28 mouse cellular contexts compared by ENCODE assay signal in the genomic region with DNA sequence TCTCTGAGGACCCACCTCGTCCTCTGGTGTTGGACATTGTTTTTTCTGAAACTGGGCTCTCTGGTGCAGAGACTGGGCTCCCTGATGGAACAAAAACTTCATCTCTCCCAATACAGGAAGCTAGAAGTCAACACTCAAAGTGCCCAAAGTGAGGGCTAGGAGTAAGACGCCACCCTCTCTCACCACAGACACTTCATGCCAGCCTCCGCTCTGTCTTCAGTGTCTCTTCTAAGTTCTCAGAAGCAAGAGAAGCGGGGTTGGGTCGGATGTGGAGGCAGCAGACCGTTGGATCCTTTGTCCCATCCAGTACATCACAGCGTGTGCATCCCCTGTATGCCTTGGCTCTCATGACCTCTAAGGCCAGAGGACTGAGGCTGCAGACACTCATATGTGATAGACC. TPM values are rescaled to one million over a fixed set of nuclear protein-coding genes. Genes with fewer than 3 reads are reported as not detected.
DNase-seq lines count a peak whose midpoint lies in the region; ATAC-seq lines count a peak whose summit lies in the region.
"Had no signal": no experiment of that assay in that cellular context is flagged by ENCODE, and none has a peak within 500 bp of the region (broad histone marks: within the 10 kb centered on the region; RNA-seq: fewer than 3 reads in every experiment).

No protein-coding gene starts in this region.

- no peaks in the 10 kb centered on the region for H3K36me3 ChIP-seq in midbrain, embryonic 10.5 days
- H3K36me3 ChIP-seq in midbrain, embryonic 13.5 days = no peaks in the 10 kb centered on the region
- H3K36me3 ChIP-seq: heart, embryonic 13.5 days; hindbrain, embryonic 13.5 days; limb, embryonic 15.5 days; liver, embryonic 15.5 days; lung, embryonic 15.5 days; midbrain, embryonic 15.5 days; neural tube, embryonic 13.5 days had no signal

- 0 out of 2 replicates have a peak, but pooled peaks cover 9% of the 10 kb centered on the region for H3K27me3 ChIP-seq in midbrain, embryonic 10.5 days (ENCODE audit: low read depth, poor library complexity, severe bottlenecking)
- H3K27me3 ChIP-seq in midbrain, embryonic 13.5 days = no peaks in the 10 kb centered on the region
- H3K27me3 ChIP-seq: hindbrain, embryonic 13.5 days; limb, embryonic 15.5 days; liver, embryonic 15.5 days; lung, embryonic 15.5 days; midbrain, embryonic 15.5 days; neural tube, embryonic 13.5 days had no signal

- H3K4me1 ChIP-seq in midbrain, embryonic 10.5 days = peaks cover 99% of the 10 kb centered on the region
- H3K4me1 ChIP-seq in midbrain, embryonic 13.5 days (replicated peaks) = peaks cover 60% of the 10 kb centered on the region

- no peak for ATAC-seq in midbrain, embryonic 13.5 days
- peak; percentile 31 for ATAC-seq in CD4-positive, CD25-positive, alpha-beta regulatory T cell, adult 4 months
- peak; percentile 44 for ATAC-seq in activated CD4-positive, CD25-positive, alpha-beta regulatory T cell, adult 4 months
- ATAC-seq: midbrain, embryonic 15.5 days had no signal

- 74% methylated on average over 7 of the region's 7 CpGs for WGBS in midbrain, embryonic 10.5 days
- 80% methylated on average over 7 of the region's 7 CpGs for WGBS in midbrain, embryonic 13.5 days

- peak overlapping the region; percentile 65 for H3K27ac ChIP-seq in midbrain, embryonic 10.5 days (replicated peaks)
- no peak overlapping the region for H3K27ac ChIP-seq in midbrain, embryonic 13.5 days
- H3K27ac ChIP-seq: heart, embryonic 13.5 days; left cerebral cortex, adult 2 months; limb, embryonic 15.5 days; liver, embryonic 15.5 days; lung, embryonic 15.5 days; midbrain, embryonic 15.5 days; neural tube, embryonic 13.5 days had no signal

- no peak for DNase-seq in midbrain, embryonic 10.5 days (ENCODE audit: low spot score)
- peak; percentile 72 for DNase-seq in naive thymus-derived CD4-positive, alpha-beta T cell, adult 2 months (ENCODE audit: low read depth)
- DNase-seq in frontal cortex, adult 2 months (ENCODE audit: extremely low spot score in 1 of 2, low spot score in 1 of 2) = no peak
- DNase-seq in urinary bladder, postnatal 25 days (ENCODE audit: low spot score) = no peak
- DNase-seq: adrenal gland, postnatal 10 days; B cell, adult 2 months; cerebellum, adult 18-20 months; embryo, embryonic 11 days; heart, adult 18-20 months; heart, postnatal 14 days; kidney, adult 8-10 months; kidney, postnatal 10 days; lung, postnatal 36 days; retina, postnatal 1 day; right cerebral cortex, postnatal 25 days; spleen, adult 18-20 months had no signal

- H3K4me3 ChIP-seq in midbrain, embryonic 10.5 days = no peak overlapping the region
- no peak overlapping the region for H3K4me3 ChIP-seq in midbrain, embryonic 13.5 days (replicated peaks)
- H3K4me3 ChIP-seq: heart, embryonic 13.5 days; hindbrain, embryonic 13.5 days; left cerebral cortex, adult 2 months; limb, embryonic 15.5 days; liver, embryonic 15.5 days; lung, embryonic 15.5 days; megakaryocyte, embryonic 14.5 days; midbrain, embryonic 15.5 days; neural tube, embryonic 13.5 days had no signal

- no peaks in the 10 kb centered on the region for H3K9me3 ChIP-seq in midbrain, embryonic 10.5 days (replicated peaks)
- no peaks in the 10 kb centered on the region for H3K9me3 ChIP-seq in midbrain, embryonic 13.5 days
- H3K9me3 ChIP-seq: heart, embryonic 13.5 days; hindbrain, embryonic 13.5 days; limb, embryonic 15.5 days; liver, embryonic 15.5 days; lung, embryonic 15.5 days; megakaryocyte, embryonic 14.5 days; midbrain, embryonic 15.5 days; neural tube, embryonic 13.5 days had no signal

- no peak overlapping the region for H3K9ac ChIP-seq in midbrain, embryonic 13.5 days (replicated peaks)
- H3K9ac ChIP-seq: heart, embryonic 13.5 days; hindbrain, embryonic 13.5 days; limb, embryonic 15.5 days; liver, embryonic 15.5 days; lung, embryonic 15.5 days; midbrain, embryonic 15.5 days; neural tube, embryonic 13.5 days had no signal

- no peak overlapping the region for H3K4me2 ChIP-seq in midbrain, embryonic 13.5 days (replicated peaks)
- H3K4me2 ChIP-seq: heart, embryonic 13.5 days; hindbrain, embryonic 13.5 days; limb, embryonic 15.5 days; liver, embryonic 15.5 days; lung, embryonic 15.5 days; midbrain, embryonic 15.5 days; neural tube, embryonic 13.5 days had no signal

RNA-seq across cellular contexts. Expression of gene Tldc1, which starts 11.4 kb away (rescaled TPM):
- polyA plus RNA-seq in midbrain, embryonic 10.5 days (2016; fragmentation: Nextera tagmentation; extraction: Ambion mirVana) = 15.4 and 16.4 TPM in 2 replicates
- polyA plus RNA-seq in midbrain, embryonic 13.5 days (2015; fragmentation: Nextera tagmentation; extraction: Ambion mirVana) = 10.9 and 11.0 TPM in 2 replicates
- 10 to 100 TPM in 1 of 2 experiments, 1 to 10 TPM in 1; 6.5 to 14.3 TPM for polyA plus RNA-seq in CD4-positive, CD25-positive, alpha-beta regulatory T cell, adult 4 months (2017; shearing (Covaris generic))
- 10 to 100 TPM in 1 of 2 experiments, 1 to 10 TPM in 1; 8.8 to 11.1 TPM for polyA plus RNA-seq in activated CD4-positive, CD25-positive, alpha-beta regulatory T cell, adult 4 months (2017; shearing (Covaris generic))
- 12.1 and 12.7 TPM in 2 replicates for polyA plus RNA-seq in frontal cortex, adult 2 months (2012; rRNA removed)

RNA-seq across cellular contexts. Expression of gene Cotl1, which starts 50.8 kb away (rescaled TPM):
- polyA plus RNA-seq in midbrain, embryonic 10.5 days (2016; fragmentation: Nextera tagmentation; extraction: Ambion mirVana) = 150 and 197 TPM in 2 replicates
- polyA plus RNA-seq in midbrain, embryonic 13.5 days (2015; fragmentation: Nextera tagmentation; extraction: Ambion mirVana) = 79.8 and 105 TPM in 2 replicates
- polyA plus RNA-seq in CD4-positive, CD25-positive, alpha-beta regulatory T cell, adult 4 months (2017; shearing (Covaris generic)) = 100 to 1,000 TPM; 131 to 191 TPM
- 100 to 1,000 TPM; 219 to 262 TPM for polyA plus RNA-seq in activated CD4-positive, CD25-positive, alpha-beta regulatory T cell, adult 4 months (2017; shearing (Covaris generic))
- polyA plus RNA-seq in frontal cortex, adult 2 months (2012; rRNA removed) = 108 and 119 TPM in 2 replicates
